Mouse (Mus musculus): ENCODE results near the gene Fcer1g.

Fcer1g gene

DNA sequence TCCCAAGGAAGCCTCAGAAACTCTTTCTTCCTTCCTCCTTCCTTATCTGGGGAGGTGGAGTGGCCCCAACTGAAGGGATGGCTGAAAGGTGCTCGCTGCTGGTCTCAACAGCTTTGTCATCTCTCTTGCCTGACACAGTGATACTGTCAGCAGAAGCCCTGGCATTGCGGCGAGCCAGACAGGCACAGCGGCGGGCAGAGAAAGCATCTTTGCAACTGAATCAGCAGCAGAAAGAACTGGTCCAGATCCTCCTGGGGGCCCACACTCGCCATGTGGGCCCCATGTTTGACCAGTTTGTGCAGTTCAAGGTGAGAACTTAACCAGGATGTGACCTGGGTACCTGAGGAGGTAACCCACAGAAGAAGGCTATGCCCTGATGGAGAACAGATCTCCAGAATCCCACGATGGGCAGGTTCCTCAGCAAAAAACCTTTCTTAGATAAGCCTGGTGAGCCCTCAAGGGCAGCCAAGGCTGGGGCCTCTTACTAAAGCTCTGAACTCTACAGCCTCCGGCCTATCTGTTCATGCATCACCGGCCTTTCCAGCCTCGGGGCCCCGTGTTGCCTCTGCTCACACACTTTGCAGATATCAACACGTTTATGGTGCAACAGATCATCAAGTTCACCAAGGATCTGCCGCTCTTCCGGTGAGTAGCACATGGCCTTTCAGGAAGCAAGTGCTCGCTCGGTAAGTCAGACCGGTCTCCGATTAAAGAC lies 17.8 kb downstream of the Fcer1g start:
- no peak for DNase-seq

DNA sequence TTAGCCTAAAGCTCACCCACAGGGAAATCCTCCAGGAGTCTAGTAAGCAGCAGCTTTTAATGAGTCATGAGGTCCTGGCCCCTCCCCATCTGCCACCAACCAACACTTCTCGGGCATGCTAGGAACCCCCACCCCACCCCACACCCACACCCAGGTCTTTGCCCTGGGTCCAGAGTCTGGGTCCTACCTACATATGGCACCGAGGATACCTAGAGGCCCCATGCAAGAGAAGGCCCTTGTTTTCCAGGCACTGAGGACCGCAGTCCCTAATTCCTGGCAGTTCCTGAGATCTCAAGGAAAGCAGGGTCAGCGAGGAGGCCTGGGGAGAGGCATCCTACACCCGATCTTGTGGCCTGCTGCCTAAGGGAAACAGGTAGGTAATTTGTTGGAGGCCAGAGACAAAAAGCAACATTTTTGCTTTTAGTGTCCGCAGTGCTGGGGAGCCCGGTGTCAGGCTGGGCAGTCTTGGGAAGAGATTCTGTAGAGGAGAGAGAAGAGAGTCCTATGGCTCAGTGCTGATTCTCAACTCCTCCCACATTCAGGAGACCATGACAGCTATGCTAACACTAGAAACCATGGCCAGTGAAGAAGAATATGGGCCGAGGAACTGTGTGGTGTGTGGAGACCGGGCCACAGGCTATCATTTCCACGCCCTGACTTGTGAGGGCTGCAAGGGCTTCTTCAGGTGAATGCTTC lies 20.2 kb downstream of the Fcer1g start, which contains the start of gene Nr1i3:
Nr1i3 (plus strand) TSS at position 170 of the 696 bp plus-strand sequence.
- DNase-seq: peak in 1 of 2 experiments; percentile 51

DNA sequence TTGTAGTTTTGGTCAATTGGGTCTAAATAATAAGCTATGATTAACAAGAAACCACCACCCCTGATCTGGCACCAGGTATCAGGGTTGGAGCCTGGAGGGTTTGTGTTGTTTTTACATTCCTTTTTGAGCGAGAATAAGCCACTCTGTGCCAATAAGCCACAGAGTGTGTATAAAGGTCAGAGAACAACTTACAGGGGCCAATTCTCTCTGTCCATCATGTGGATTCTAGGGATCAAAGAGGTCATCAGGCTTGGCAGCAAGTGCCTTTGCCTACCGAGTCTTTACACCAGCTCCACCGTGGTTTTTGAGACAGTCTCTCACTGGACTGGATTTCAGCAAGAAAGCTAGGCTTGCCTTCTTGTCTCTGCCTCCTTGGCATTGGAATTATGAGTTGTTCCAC lies 21.3 kb downstream of the Fcer1g start:
- no peak for DNase-seq

- no peak for DNase-seq
These were observed 24.8 kb downstream of the Fcer1g start for GRCm38 (mm10) chr1:171209409-171209808.

DNA sequence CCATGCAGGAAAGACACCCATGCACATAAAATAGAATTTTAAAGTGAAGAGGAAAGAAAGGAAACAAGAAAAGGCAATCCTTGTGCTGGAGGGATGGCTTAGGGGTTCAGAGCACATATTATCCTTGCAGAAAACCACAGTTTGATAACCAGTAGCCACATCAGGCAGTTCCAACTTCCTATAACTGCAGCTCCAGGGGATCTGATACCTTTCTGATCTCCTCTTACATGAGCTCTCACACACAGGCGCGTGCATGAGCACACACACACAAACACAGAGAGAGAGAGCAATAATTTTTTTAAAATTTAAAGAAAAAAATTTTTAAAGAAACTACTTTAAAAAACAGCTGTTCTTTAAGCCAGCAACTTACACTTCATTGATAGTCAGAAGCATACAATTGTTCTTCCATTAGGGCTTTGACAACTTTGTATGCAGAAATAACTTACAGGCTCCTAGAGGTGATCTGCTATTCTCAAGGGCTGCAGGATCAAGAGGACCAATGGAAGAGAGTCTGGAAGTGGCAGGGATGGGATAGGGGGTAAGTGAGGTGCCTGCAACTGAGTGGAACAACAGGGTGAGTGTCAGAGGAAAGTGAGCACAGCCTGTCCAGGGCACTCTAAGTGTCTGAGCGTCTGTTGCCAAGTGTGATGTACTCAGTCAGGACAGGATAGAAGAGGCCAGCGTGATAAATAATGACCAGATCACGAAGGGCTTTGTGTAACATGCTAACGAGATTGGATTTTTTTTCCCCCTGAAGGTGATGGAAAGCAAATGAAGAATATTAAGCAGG lies 28.3 kb downstream of the Fcer1g start:
- DNase-seq: no peak

- DNase-seq: peak; percentile 20 to 56
These were observed 29.9 kb downstream of the Fcer1g start for GRCm38 (mm10) chr1:171204249-171204644.

DNA sequence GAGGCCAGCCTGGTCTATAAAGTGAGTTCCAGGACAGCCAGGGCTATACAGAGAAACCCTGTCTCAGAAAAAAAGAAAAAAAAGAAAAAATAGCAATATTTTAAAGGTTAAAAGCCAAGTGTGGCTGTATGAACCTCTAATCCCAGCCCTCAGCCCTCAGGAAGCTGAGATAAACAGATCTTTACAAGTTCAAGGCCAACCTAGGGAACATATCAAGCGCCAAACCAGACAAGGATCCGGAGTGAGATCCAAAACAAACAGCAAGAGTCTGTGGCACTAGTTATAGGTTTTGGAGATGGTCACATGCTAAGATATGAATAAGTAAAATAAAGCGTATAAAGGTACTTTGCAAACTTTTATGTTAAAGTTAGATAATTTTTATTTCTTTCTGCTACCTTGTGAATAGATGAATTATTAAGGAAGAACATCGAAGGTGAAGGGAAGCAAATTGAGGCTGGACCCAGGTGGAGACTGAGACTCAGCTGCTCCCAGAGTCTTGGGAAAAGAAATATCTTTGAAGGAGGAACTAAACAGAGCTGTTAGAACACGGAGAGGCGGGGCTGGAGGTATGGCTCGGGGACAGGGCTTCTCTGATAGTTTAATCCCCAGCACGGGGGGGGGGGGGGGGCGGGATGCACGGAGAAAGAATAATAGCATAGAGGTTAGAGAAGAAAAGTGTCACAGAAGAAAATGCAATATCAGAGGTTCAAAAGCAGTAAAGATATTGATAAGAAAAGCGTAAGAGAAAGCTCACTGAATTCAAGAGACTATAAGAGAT lies 30.5 kb downstream of the Fcer1g start:
- DNase-seq: no peak

DNA sequence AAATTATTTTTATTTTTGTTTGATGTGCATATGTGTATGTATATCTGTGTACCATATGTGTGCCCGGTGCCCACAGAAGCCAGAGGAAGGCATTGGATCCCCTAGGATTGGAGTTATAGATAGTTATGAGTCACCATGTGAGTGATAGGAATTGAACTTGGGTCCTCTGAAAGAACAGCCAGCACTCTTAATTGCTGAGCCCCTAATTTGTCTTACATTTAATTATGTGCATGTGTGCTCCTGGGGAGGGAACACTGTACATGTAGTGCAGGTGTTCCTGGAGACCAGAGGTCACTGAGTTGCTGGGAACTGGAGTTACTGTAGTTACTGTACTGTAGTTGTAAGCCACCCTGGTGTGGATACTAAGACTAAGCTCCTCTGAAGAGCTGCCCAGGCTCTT lies 33.4 kb downstream of the Fcer1g start:
- DNase-seq: no peak

DNA sequence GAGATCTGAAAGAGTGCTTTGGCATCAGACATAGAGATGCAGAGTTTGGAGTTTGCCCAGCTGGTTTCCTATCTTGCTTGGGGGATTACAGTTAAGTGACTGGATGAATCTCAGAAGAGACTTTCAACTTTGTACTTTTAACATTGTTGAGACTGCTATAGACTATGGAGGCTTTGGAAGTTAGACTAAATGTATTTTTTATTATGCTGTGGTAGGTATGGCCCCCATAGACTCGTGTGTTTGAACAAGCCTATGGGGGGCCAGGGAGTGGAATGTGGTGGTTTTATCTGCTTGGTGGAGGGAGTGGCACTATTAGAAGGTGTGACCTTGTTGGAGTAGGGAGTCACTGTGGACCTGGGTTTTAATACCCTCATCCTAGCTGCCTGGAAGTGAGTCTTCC lies 34.6 kb downstream of the Fcer1g start:
- DNase-seq: no peak

- DNase-seq: peak; percentile 56 to 65
These were observed 38.2 kb downstream of the Fcer1g start, which contains the start of gene Pcp4l1 for GRCm38 (mm10) chr1:171195887-171196397. Gene Pcp4l1 (minus strand): TSS chr1:171196268.

DNA sequence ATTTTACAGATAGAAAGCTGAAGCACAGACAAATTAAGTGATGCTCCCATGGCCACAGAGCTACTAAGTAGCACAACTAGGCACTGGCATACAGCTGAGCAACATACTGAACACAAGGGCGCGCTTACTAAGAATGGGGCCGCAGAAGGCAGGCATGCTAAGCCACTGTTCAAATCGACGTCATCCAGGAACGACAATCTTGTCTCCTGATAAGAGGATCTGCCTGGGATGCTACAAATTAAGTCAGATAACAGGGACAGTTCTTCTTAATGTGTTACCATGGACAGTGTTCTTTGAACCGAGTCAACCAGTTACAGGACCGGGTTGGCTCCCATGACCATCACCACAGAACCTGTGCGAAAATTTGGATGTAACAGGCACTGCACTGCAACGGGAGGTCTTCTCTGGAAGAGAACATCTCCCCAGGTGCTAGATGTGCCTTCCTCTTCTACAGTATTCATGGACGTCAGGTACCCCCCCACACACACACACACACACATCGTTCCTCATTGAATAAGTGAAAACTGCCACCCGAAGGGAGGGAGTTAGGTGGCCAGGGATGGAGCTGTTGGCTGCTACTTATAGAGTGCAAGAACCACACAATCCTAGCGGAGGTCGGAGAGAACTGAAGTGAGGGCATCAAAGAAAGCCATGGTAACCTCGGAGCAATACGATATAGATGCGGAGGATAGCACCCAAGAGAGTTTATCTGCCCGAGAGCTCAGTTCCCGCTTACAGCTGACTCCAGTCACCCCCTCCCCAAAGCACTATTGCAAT lies 38.9 kb downstream of the Fcer1g start:
- no peak for DNase-seq

DNA sequence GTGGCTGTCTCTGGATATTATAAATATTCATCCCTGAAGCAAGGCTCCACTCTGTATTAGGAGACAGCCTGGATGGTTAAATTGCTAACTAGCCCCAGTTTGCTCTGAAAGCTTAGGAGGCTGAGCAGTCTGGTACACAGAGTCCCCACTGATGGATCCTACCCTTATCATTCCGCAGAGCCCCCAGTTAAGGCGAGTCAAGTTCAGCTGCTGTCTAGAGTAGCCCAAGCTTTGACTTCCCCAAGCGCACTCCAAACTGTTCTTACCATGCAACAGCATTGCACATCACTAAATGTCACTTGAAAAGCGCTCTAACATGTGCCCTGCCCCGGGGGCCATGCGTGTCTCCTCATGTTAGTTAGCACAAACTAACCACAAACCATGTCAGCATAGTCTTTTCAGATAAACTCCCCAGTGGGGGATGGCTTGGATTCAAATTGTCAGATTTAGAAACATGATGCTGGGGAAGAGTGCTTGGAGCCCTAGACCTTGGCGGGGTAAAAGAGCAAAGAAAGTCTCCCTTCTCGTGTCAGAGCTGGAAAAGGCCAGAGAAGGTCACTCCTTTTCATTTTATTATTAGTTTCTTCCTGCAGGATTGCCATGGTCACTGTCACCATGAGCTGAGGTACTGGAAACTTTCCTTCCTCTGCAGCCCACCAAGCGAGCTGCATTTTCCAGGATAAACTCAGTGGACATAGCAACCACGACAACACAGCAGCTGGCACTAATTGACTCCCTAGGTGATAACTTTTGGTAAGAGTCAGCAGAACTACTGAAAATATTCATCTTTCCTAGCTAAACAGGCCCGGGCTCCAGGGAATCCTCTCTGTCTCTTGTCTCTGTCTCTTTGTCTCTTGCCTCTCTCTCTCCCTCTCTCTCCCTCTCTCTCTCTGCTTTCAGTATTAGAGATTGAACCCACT lies 40.0 kb downstream of the Fcer1g start:
- no peak for DNase-seq

DNA sequence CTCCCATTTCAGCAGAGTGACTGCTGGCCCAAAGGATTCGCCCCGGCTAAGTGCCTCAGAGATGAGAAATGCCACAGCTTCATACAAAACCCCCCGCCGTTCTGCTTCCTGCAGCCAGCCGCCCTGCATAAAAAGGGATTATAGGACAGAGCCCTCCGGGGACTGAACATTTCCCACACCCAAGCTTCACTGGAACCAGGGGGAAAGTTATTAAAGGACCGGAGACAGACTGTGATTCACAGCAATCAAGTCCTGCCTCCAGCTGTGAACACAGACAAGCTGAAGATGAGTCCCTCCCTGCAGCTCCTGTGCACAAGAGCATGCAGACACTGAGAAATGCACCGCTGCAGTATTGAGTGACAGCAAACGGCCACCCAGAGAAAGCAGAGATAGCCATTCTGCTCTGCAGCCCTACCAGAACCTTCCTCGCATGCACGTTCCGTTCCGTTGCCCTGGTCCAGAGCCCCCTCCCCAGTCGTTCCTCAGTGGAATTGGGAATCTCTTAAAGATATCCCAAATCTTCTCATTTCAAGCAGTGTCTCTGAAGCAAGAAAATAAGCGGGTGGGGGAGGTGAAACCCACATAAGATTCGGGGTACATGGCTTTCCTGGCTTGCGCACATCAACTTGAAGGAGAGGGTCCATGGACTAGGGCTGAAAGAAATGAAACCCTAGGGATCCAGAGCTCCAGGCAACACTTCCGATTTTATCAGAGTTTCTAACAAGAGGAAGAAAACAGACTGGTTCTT lies 40.9 kb downstream of the Fcer1g start:
- DNase-seq: no peak

DNA sequence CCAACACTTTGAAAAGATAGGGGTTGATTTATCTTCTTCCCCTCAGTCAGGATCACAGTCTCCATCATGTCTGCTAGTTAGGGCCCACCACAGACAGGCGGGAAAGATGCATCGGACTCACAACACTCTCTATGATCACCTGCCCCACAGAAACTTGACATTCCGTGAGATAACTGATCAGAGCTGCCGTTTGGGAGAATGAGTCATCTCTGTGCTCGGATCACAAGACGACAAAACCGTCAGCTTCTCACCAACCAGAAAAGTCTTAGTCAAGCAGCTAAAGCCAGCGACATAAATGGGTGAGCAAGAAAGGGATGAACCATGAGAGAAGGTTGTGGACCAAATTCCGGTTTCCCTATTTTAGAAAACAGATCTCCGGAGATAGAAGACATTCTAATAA lies 41.9 kb downstream of the Fcer1g start:
- no peak for DNase-seq

- DNase-seq: no peak
These were observed 43.3 kb downstream of the Fcer1g start for GRCm38 (mm10) chr1:171190832-171191231.

DNA sequence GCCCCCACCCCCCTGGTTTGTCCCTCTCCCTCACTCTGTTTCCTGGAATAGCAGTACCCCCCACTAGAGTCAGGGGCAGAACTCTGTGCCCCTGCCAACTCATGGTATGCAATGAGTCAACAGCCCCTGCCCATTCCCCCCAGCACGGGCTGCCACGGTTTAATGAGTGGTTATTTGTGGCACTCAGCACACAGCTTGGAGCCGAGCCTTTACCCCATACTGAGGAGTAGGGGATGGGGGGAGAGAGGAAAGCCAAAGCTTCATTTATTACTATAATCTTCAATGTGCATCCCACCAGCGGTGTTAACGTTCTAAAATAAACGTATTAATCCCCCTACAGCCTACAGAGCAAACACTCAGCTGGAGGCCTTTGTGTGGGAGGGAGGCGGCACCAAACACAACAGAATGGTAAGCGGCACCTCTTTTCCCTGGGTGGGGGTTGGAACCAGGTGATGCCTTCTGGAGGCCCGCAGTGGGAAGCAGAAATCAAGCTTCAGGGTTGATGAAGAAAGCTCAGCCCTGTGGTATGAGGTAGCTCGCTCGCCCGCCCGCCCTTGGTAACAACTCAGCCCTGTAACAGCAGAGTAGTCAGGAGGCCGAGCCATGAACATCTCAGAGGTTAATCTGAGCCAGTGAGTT lies 44.6 kb downstream of the Fcer1g start:
- DNase-seq: no peak

GRCm38 (mm10) chr1:171189046-171189445 lies 45.1 kb downstream of the Fcer1g start:
- no peak for DNase-seq

- DNase-seq: no peak
These were observed 46.1 kb downstream of the Fcer1g start for GRCm38 (mm10) chr1:171187851-171188700.

Data from kidney, postnatal 36 days (tissue).